Mouse (Mus musculus) stomach, embryonic 16.5 days (tissue): ENCODE measurements at regions not wholly inside any gene's neighbourhood (a gene's known extent, or its start where the extent isn't known, plus 50 kb on each side); places are given as distances from the start of the nearest gene placed in this dataset.
A peak's percentile ranks its signal among the peaks of the same experiment; 100 is the strongest.
"Not testable (repeated sequence)": the region's sequence is repeated elsewhere in the genome, so short reads cannot be mapped to it uniquely, and the experiment has no call there.

Experiments
- ATAC-seq: fragments of 200-750 bp; cut with Nextera tagmentation; 2 replicates; pipeline ENCODE4 v1.8.0; 2017; ENCODE audit warnings: moderate number of reproducible peaks, moderate TSS enrichment; ENCODE audit not compliant: insufficient read depth, low FRiP score
- H3K27ac ChIP-seq: fragments of 300-500 bp; sonication (generic); 2 replicates; pipeline ENCODE4 v1.5.1; 2014; ENCODE audit warnings: low read length
- H3K27me3 ChIP-seq: fragments of 300-500 bp; sonication (generic); 2 replicates; pipeline ENCODE4 v1.6.1; 2014; ENCODE audit warnings: low read length, control low read depth, mixed read lengths; ENCODE audit not compliant: control insufficient read depth, insufficient read depth
- H3K36me3 ChIP-seq: fragments of 300-500 bp; sonication (generic); 2 replicates; pipeline ENCODE4 v1.6.1; 2014; ENCODE audit warnings: low read length; ENCODE audit not compliant: control insufficient read depth, insufficient read depth
- H3K4me1 ChIP-seq: fragments of 300-500 bp; sonication (generic); 2 replicates; pipeline ENCODE4 v1.6.1; 2014; ENCODE audit warnings: low read length, control low read depth, mixed read lengths; ENCODE audit not compliant: control insufficient read depth, insufficient read depth
- H3K4me2 ChIP-seq: fragments of 300-500 bp; sonication (generic); 2 replicates; pipeline ENCODE4 v1.6.1; 2014; ENCODE audit warnings: low read depth, low read length, mixed read lengths
- H3K4me3 ChIP-seq: fragments of 300-500 bp; sonication (generic); replicated peaks from 2 replicates; pipeline ENCODE4 v1.5.1; 2014; ENCODE audit warnings: mild to moderate bottlenecking, low read length
- H3K9ac ChIP-seq: fragments of 300-500 bp; sonication (generic); 2 replicates; pipeline ENCODE4 v1.6.1; 2014; ENCODE audit warnings: low read length
- H3K9me3 ChIP-seq: fragments of 300-500 bp; sonication (generic); replicated peaks from 2 replicates; pipeline ENCODE4 v1.6.1; 2016; ENCODE audit warnings: low read length, control low read depth; ENCODE audit not compliant: control insufficient read depth
- WGBS: fragments of 180-500 bp; shearing (Covaris S2); extraction: QIAGEN DNeasy Blood & Tissue Kit; methylation state at CpG from one replicate; pipeline ENCODE4 v1.1.7; 2014; 5-methylcytosine and 5-hydroxymethylcytosine counted together

GRCm38 (mm10) chr14:104146841-104147240 lies 302.6 kb upstream of the Ednrb start:
- no peak overlapping the region for H3K27ac ChIP-seq
- no peak overlapping the region for H3K4me2 ChIP-seq
- 57% methylated on average over 5 of the region's 5 CpGs for WGBS
- no peaks in the 10 kb centered on the region for H3K9me3 ChIP-seq
- H3K36me3 ChIP-seq = no peaks in the 10 kb centered on the region
- no peak overlapping the region for H3K4me3 ChIP-seq
- H3K27me3 ChIP-seq = no peaks in the 10 kb centered on the region
- no peaks in the 10 kb centered on the region for H3K4me1 ChIP-seq
- no peak overlapping the region for H3K9ac ChIP-seq
- no peak for ATAC-seq

DNA sequence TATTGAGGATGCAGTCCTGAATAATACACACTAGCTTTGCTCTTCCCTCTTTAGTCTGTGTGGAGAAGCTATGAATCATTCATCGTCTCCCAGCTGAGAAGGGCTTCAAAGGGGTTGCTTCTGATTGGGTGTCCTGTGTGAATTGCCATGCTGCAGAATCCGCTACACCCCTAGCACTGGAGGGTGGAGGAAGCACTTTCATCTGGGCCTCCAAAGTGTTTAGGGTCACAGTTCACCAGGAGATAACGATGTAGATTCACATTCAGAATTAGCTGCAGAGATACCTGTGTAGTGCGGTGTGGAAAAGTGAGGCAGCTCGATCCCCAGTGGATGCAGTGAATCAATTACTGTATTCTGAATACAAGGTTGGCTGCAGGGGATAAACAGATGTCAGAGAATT lies 301.2 kb upstream of the Ednrb start:
- H3K27me3 ChIP-seq = no peaks in the 10 kb centered on the region
- H3K4me1 ChIP-seq = no peaks in the 10 kb centered on the region
- H3K9me3 ChIP-seq = no peaks in the 10 kb centered on the region
- ATAC-seq = no peak
- no peak overlapping the region for H3K27ac ChIP-seq
- no peak overlapping the region for H3K4me3 ChIP-seq
- H3K9ac ChIP-seq = no peak overlapping the region
- H3K36me3 ChIP-seq = no peaks in the 10 kb centered on the region
- WGBS = 37% methylated on average over 5 of the region's 5 CpGs
- H3K4me2 ChIP-seq = no peak overlapping the region

DNA sequence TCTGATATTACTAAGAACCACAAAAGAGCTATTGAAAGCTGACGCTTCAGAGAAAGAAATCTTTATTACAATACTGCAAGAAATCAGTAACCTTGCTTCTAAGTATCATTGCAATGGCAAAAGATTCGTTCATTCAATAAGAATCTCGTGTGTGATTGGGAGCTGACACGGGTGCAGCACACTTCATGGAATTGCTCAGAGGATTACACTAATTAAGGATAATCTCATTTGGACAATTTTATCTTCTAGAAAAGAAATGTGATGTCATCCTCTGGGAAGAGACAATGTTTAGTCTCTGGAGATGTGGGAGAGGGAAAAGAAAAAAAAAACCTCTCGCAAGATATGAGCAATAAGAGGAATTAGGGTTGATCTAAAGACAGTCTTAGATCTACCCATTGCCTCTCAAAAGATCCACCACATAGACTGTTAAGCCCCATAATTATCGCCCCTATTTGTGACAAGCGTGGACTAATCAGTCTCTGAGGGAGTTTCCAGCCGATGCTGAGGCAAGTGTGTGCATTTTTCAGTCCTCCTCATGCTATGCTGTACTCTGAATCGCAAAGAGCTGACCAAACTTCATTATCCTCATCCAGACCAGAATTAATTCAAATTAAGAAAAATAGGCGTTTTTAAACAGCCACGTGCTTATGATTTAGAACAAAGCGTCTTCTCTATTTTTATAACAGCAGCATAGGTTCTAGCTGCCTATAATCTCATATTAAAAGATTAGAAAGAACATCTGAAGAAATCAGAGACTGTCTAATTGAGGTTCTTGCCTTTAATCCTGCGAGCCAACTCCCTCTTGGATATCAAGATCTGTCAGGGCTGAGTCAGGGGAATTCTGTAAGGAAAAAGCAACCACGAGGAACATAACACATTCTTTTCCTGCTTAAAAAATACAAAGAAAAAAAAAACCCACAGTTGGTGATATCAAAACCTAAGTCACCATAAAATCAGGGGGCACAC lies 271.1 kb upstream of the Ednrb start:
- ATAC-seq = no peak
- no peak overlapping the region for H3K9ac ChIP-seq
- no peak overlapping the region for H3K27ac ChIP-seq
- WGBS = 83% methylated on average over 14 of the region's 14 CpGs
- H3K4me3 ChIP-seq = no peak overlapping the region
- H3K27me3 ChIP-seq = no peaks in the 10 kb centered on the region
- H3K36me3 ChIP-seq = no peaks in the 10 kb centered on the region
- H3K9me3 ChIP-seq = no peaks in the 10 kb centered on the region
- no peak overlapping the region for H3K4me2 ChIP-seq
- H3K4me1 ChIP-seq = no peaks in the 10 kb centered on the region

DNA sequence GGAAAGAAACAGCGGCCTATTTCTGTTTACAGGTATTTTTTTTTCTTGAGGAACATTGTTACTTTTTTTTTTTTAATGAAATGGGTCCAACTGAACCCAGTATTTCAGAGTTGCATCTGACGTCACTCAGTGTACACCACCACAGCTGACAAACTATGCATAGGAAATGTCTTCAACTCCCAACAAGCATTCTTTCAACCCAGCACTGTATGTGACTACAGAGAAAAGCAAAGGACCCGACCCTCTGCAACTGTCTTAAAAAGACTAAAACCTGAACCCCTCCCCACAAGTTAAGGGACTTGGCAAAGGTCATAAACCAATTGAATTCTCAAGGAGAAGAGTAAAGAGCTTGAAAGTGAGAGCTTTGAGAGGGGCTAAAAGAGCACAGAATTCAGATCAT lies 270.0 kb upstream of the Ednrb start:
- 75% methylated on average over 3 of the region's 3 CpGs for WGBS
- Histone ChIP-seq H3K27me3 (no peaks in the 10 kb centered on the region), H3K9ac (no peak overlapping the region), H3K36me3 (no peaks in the 10 kb centered on the region), H3K9me3 (no peaks in the 10 kb centered on the region), H3K4me3 (no peak overlapping the region), H3K27ac (no peak overlapping the region), H3K4me2 (no peak overlapping the region), H3K4me1 (no peaks in the 10 kb centered on the region)
- no peak for ATAC-seq

DNA sequence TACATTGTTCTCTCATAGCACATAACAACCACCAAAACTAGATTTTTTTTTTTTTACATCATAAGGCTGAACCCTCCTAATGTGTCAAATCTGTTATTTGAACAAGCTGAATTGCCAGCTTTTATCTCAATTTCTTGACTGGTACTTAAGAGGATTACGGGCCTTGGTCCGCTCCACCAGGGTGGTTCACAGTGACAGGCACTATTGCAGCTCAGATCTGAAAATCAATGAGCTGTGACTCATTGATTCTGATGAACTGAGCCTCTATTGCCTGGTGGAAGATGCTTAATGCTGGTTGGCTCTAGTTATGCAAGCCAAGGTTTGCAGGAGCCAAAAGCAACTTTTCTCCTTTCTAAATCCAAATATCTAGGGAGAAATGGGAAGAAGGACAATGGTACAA lies 269.2 kb upstream of the Ednrb start:
- Histone ChIP-seq H3K27ac (no peak overlapping the region), H3K9me3 (no peaks in the 10 kb centered on the region), H3K27me3 (no peaks in the 10 kb centered on the region), H3K9ac (no peak overlapping the region), H3K4me1 (no peaks in the 10 kb centered on the region), H3K4me2 (no peak overlapping the region), H3K4me3 (no peak overlapping the region), H3K36me3 (no peaks in the 10 kb centered on the region)
- no peak for ATAC-seq
- WGBS = 80% methylated on average over 2 of the region's 2 CpGs

- Histone ChIP-seq H3K36me3 (no peaks in the 10 kb centered on the region), H3K9ac (no peak overlapping the region), H3K4me3 (no peak overlapping the region), H3K9me3 (no peaks in the 10 kb centered on the region), H3K27ac (no peak overlapping the region), H3K4me2 (no peak overlapping the region), H3K27me3 (no peaks in the 10 kb centered on the region), H3K4me1 (no peaks in the 10 kb centered on the region)
- WGBS = 95% methylated on average over 2 of the region's 2 CpGs
- ATAC-seq = no peak
Measured at GRCm38 (mm10) chr14:104086381-104086780, 242.2 kb upstream of the Ednrb start.

GRCm38 (mm10) chr14:104064199-104064598 lies 220.0 kb upstream of the Ednrb start:
- not testable (repeated sequence) for ATAC-seq, H3K27me3 ChIP-seq, H3K4me3 ChIP-seq, H3K4me2 ChIP-seq, H3K27ac ChIP-seq, H3K9me3 ChIP-seq, H3K4me1 ChIP-seq, H3K9ac ChIP-seq, H3K36me3 ChIP-seq
- WGBS = 71% methylated on average over 1 of the region's 4 CpGs

GRCm38 (mm10) chr14:104053697-104054096 lies 209.5 kb upstream of the Ednrb start:
- H3K4me1 ChIP-seq = no peaks in the 10 kb centered on the region
- H3K4me3 ChIP-seq = no peak overlapping the region
- H3K27ac ChIP-seq = no peak overlapping the region
- H3K36me3 ChIP-seq = no peaks in the 10 kb centered on the region
- H3K9me3 ChIP-seq = no peaks in the 10 kb centered on the region
- no peaks in the 10 kb centered on the region for H3K27me3 ChIP-seq
- 73% methylated on average over 1 of the region's 1 CpGs for WGBS
- ATAC-seq = no peak
- H3K4me2 ChIP-seq = no peak overlapping the region
- no peak overlapping the region for H3K9ac ChIP-seq

GRCm38 (mm10) chr14:104038628-104039325 lies 194.6 kb upstream of the Ednrb start:
- Histone ChIP-seq H3K27me3 (no peaks in the 10 kb centered on the region), H3K9me3 (no peaks in the 10 kb centered on the region), H3K4me1 (no peaks in the 10 kb centered on the region), H3K4me3 (no peak overlapping the region), H3K4me2 (no peak overlapping the region), H3K9ac (no peak overlapping the region), H3K36me3 (no peaks in the 10 kb centered on the region), H3K27ac (no peak overlapping the region)
- WGBS = 10% methylated on average over 13 of the region's 13 CpGs
- peak; percentile 40; the same call in 1 of the 2 replicates for ATAC-seq
